Mouse (Mus musculus): ENCODE results near the gene Nrg3.

DNA sequence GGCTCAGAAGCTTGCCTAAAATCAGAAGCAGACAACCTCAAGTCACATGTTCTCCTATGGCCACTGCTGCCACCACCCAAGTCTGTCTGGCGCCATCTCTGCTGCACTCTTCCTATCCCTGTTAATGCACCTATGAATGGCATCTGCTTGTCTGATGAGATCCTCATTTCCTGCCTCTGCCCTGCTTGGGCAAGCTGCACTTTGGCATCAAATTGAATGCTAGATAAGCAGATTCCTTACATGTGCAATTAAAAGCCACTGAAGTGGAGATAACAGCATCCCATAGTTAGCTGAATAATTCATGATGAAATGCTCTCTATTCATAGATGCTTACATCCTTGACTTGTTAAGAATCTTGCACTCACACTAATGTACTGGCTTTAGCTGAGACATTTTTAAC lies 648.0 kb downstream of the Nrg3 start:
- TF ChIP-seq JUND (IDR thresholded peaks at IDR 0.05; ENCODE audit: low read depth, low read length) (no peak), E2F4 (IDR thresholded peaks at IDR 0.05; ENCODE audit: borderline replicate concordance, low read depth, low read length) (no peak), USF1 (IDR thresholded peaks at IDR 0.05; ENCODE audit: low read depth, low read length) (no peak), HCFC1 (IDR thresholded peaks at IDR 0.05; ENCODE audit: low read depth, low read length) (no peak), CTCF (IDR thresholded peaks at IDR 0.05 in 2 of 3, conservative IDR thresholded peaks at IDR 0.05 in 1 of 3; ENCODE audit: control insufficient read depth in 1 of 3, insufficient read depth in 1 of 3, low read depth in 2 of 3, low read length in 3 of 3, poor library complexity in 1 of 3, severe bottlenecking in 1 of 3) (no peak), POLR2A (IDR thresholded peaks at IDR 0.05; ENCODE audit: control insufficient read depth in 1 of 2, insufficient read depth in 1 of 2, low read depth in 1 of 2, low read length in 2 of 2, poor library complexity in 1 of 2) (no peak), MXI1 (IDR thresholded peaks at IDR 0.05; ENCODE audit: low read depth, low read length) (no peak), ZNF384 (IDR thresholded peaks at IDR 0.05; ENCODE audit: low read depth, low read length) (no peak), MAFK (IDR thresholded peaks at IDR 0.05; ENCODE audit: borderline replicate concordance, low read depth, low read length) (no peak)

Data from MEL (cell line).